ENCODE assay signal across 20 mouse cellular contexts in genomic region chr11:53800036-53800435, GRCm38 (mm10). TPM values are rescaled to one million over a fixed set of nuclear protein-coding genes. Genes with fewer than 3 reads are reported as not detected.
"Had no signal": no experiment of that assay in that cellular context is flagged by ENCODE, and none has a peak within 500 bp of the region (broad histone marks: within the 10 kb centered on the region; RNA-seq: fewer than 3 reads in every experiment).

No protein-coding gene starts in this region.

- H3K4me3 ChIP-seq: layer of hippocampus, adult 2 months; limb, embryonic 12.5 days; midbrain, embryonic 10.5 days; myocyte; neural tube, embryonic 15.5 days; stomach, embryonic 15.5 days had no signal

- H3K9me3 ChIP-seq: limb, embryonic 12.5 days; midbrain, embryonic 10.5 days; neural tube, embryonic 15.5 days; stomach, embryonic 15.5 days had no signal

- DNase-seq: kidney, postnatal 10 days; kidney, postnatal 4 days; liver; lung, adult 2 months; lung, postnatal 36 days; midbrain, embryonic 14.5 days; thymus, adult 2 months; thymus, postnatal 25 days had no signal

- ATAC-seq: lung, postnatal 0 days had no signal

- H3K27ac ChIP-seq: layer of hippocampus, adult 2 months; limb, embryonic 12.5 days; liver, embryonic 14.5 days; midbrain, embryonic 10.5 days; neural tube, embryonic 15.5 days; stomach, embryonic 15.5 days had no signal

- H3K9ac ChIP-seq: limb, embryonic 12.5 days; liver, embryonic 14.5 days; neural tube, embryonic 15.5 days; stomach, embryonic 15.5 days had no signal

- H3K27me3 ChIP-seq: limb, embryonic 12.5 days; neural tube, embryonic 15.5 days; stomach, embryonic 15.5 days had no signal

- H3K4me2 ChIP-seq: limb, embryonic 12.5 days; neural tube, embryonic 15.5 days; stomach, embryonic 15.5 days had no signal

- H3K36me3 ChIP-seq: limb, embryonic 12.5 days; midbrain, embryonic 10.5 days; neural tube, embryonic 15.5 days; stomach, embryonic 15.5 days had no signal

RNA-seq across cellular contexts. Expression of gene Gm17334, which starts 27.0 kb away (rescaled TPM):
- total RNA-seq: layer of hippocampus, postnatal 10 days had no signal
- polyA plus RNA-seq: kidney, embryonic 14.5 days; liver, embryonic 14.5 days; midbrain, embryonic 10.5 days; neural tube, embryonic 11.5 days; neural tube, embryonic 15.5 days; testis, adult 2 months had no signal

RNA-seq across cellular contexts. Expression of gene Gm12216, which starts 59.0 kb away (rescaled TPM):
- polyA plus RNA-seq: neural tube, embryonic 11.5 days had no signal
